Mouse (Mus musculus) limb, embryonic 11.5 days (tissue): Measurements from ENCODE around the gene Trim67. TPM values are rescaled to one million over a fixed set of nuclear protein-coding genes. Genes with fewer than 3 reads are reported as not detected.
A peak's percentile ranks its signal among the peaks of the same experiment; 100 is the strongest.

ENCODE experiments used
- ATAC-seq: fragments of 200-750 bp; cut with Nextera tagmentation; 2 replicates; pipeline ENCODE4 v1.8.0; 2017; ENCODE audit warnings: low read depth; ENCODE audit not compliant: insufficient number of reproducible peaks, low FRiP score, low TSS enrichment
- DNase-seq: peaks from one replicate; pipeline ENCODE4 v3.0.0-alpha.2; 2015; ENCODE audit warnings: low spot score
- H3K27ac ChIP-seq: fragments of 300-500 bp; sonication (generic); replicated peaks from 2 replicates; pipeline ENCODE4 v1.5.1; 2014; ENCODE audit warnings: low read depth, mild to moderate bottlenecking, low read length
- H3K27me3 ChIP-seq: fragments of 300-500 bp; sonication (generic); 2 replicates; pipeline ENCODE4 v1.6.1; 2014; ENCODE audit warnings: mild to moderate bottlenecking, low read length, mixed read lengths; ENCODE audit not compliant: control insufficient read depth, insufficient read depth
- H3K36me3 ChIP-seq: fragments of 300-500 bp; sonication (generic); 2 replicates; pipeline ENCODE4 v1.6.1; 2014; ENCODE audit warnings: mild to moderate bottlenecking, low read length, moderate library complexity, mixed read lengths; ENCODE audit not compliant: control insufficient read depth, insufficient read depth
- H3K4me1 ChIP-seq: fragments of 300-500 bp; sonication (generic); 2 replicates; pipeline ENCODE4 v1.6.1; 2014; ENCODE audit warnings: low read length, mixed read lengths; ENCODE audit not compliant: control insufficient read depth, insufficient read depth
- H3K4me2 ChIP-seq: fragments of 300-500 bp; sonication (generic); 2 replicates; pipeline ENCODE4 v1.6.1; 2014; ENCODE audit warnings: low read depth, mild to moderate bottlenecking, moderate library complexity; ENCODE audit not compliant: severe bottlenecking
- H3K4me3 ChIP-seq: fragments of 300-500 bp; sonication (generic); 2 replicates; pipeline ENCODE4 v1.5.1; 2014; ENCODE audit warnings: low read depth, low read length
- H3K9ac ChIP-seq: fragments of 300-500 bp; sonication (generic); 2 replicates; pipeline ENCODE4 v1.6.1; 2014; ENCODE audit warnings: mild to moderate bottlenecking, low read length
- H3K9me3 ChIP-seq: fragments of 300-500 bp; sonication (generic); 2 replicates; pipeline ENCODE4 v1.6.1; 2016; ENCODE audit warnings: low read length; ENCODE audit not compliant: control insufficient read depth
- WGBS: fragments of 180-500 bp; shearing (Covaris S2); extraction: QIAGEN DNeasy Blood & Tissue Kit; methylation state at CpG from one replicate; pipeline ENCODE4 v1.1.7; 2014; 5-methylcytosine and 5-hydroxymethylcytosine counted together
- polyA plus RNA-seq: library from polyadenylated mRNA; unstranded; fragments of >200 nt; fragmentation: Nextera tagmentation; extraction: Ambion mirVana; gene quantifications from 2 replicates; pipeline ENCODE4 v1.2.1, GENCODE M21; 2014

The Trim67 gene
- polyA plus RNA-seq, 1 experiment from 2014 or later: 0.01 TPM

DNA sequence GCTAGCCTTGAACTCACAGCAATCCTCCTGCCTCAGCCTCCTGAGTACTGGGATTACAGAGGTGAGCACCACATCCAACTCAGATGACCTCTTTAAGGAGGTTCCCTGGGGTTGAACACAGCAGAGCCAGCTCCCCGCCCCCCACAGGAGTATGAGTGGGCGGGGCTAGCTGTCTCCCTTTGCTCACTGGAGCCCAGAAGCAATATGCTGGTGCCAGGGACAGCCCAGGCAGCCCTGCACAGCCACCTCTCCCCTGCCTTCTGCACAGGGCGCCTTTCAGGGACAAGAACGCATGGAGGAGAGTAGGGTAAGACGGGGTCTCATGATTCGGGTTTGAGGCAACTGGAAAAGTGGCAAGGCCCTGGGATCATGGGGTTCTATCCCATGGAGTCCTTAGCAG, 38.6 kb downstream of the Trim67 start:
- Histone ChIP-seq H3K27ac (no peak overlapping the region), H3K9ac (no peak overlapping the region), H3K4me1 (0 out of 2 replicates have a peak, but pooled peaks cover 4% of the 10 kb centered on the region), H3K4me3 (no peak overlapping the region), H3K27me3 (no peaks in the 10 kb centered on the region), H3K9me3 (no peaks in the 10 kb centered on the region), H3K4me2 (no peak overlapping the region), H3K36me3 (no peaks in the 10 kb centered on the region)
- WGBS: 66% methylated on average over 6 of the region's 6 CpGs
- no peak for DNase-seq
- ATAC-seq: no peak

DNA sequence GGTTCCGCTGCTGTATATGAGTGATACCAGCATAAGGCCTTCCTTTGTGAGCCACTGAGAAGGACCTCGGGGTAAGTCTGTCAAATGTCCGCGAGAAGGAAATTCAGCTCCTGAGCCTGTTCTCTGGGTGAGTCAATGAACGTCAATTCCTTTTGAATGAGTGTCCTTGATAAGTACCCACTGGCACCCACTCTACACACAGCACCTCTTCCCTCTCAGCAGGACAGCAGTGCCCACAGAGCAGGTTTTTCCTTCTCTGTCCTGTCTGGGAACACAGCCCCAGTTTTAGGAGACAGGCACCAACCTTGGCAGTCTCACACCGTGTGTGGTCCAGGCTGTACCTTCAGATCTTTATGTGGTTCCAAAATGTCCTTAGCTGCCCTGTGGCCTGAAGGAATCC, 39.0 kb downstream of the Trim67 start:
- no peak overlapping the region for H3K4me3 ChIP-seq
- H3K36me3 ChIP-seq: no peaks in the 10 kb centered on the region
- H3K27ac ChIP-seq: no peak overlapping the region
- no peak for DNase-seq
- no peak overlapping the region for H3K4me2 ChIP-seq
- no peak overlapping the region for H3K9ac ChIP-seq
- 0 out of 2 replicates have a peak, but pooled peaks cover 4% of the 10 kb centered on the region for H3K4me1 ChIP-seq
- no peak for ATAC-seq
- H3K9me3 ChIP-seq: no peaks in the 10 kb centered on the region
- no peaks in the 10 kb centered on the region for H3K27me3 ChIP-seq
- WGBS: 90% methylated on average over 6 of the region's 6 CpGs

DNA sequence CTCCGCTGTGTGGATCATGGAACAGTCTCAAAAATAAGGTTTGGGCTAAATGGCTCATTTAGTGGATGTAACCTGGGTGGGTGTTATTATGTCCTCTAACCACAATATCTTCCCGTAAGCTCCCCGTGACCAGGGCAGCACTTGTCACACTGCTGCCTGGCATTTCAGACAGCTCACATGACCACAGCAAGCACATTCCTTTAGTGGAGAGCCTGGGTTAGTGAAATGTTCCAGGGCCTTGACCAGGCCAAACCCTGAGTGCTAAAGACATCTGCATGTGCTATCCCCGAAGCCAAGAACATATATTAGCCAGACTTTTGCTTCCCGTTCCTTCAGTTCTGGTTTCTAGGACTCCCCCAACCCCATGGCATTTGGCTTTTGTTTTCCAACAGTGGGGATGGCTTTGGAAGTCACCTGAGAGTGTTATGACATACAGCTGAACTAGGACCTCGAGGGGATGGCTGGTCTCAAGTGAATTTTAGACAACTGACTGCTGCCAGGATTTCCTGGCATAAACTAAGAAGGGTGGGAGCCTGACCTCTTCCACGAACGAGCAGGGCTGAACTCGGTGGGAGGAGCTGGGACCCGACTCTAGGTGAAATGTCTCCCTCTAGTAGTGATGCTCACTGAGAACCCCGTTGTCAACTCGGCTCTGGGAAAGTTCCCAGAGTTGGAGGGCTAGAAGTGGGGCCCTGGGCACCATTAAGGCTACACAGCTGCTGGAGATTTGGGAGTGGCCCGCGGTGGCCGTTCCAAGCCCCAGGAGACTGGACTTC, 40.7 kb downstream of the Trim67 start:
- Histone ChIP-seq H3K9ac (no peak overlapping the region), H3K27me3 (no peaks in the 10 kb centered on the region), H3K4me1 (0 out of 2 replicates have a peak, but pooled peaks cover 4% of the 10 kb centered on the region), H3K4me2 (peak overlapping the region; percentile 25; the same call in 1 of the 2 replicates), H3K4me3 (no peak overlapping the region), H3K9me3 (no peaks in the 10 kb centered on the region), H3K36me3 (peaks cover 7% of the 10 kb centered on the region; the same call in 1 of the 2 replicates), H3K27ac (no peak overlapping the region; the same call in 1 of the 2 replicates)
- no peak for DNase-seq
- no peak for ATAC-seq
- 39% methylated on average over 15 of the region's 15 CpGs for WGBS

DNA sequence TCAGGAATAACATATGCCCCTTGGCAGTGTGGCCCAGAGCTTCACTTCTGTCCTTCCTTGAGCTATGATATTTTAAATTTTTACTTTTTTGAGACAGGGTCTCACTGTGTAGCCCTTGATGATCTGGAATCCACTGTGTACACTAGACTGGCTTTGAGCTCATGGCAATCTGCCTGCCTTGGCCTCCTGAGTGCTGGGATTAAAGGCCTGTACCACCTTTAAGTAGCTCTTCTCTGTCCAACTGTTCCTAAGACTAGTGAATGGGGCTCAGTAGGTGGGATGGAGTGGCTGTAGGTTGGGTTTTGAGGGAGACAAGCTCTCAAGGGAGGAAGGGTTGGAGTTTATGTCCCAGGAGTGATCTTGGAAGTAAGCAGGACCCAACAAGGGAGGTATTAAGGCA, 43.0 kb downstream of the Trim67 start:
- H3K4me3 ChIP-seq: no peak overlapping the region
- ATAC-seq (no peak), DNase-seq (no peak)
- no peaks in the 10 kb centered on the region for H3K27me3 ChIP-seq
- H3K9me3 ChIP-seq: no peaks in the 10 kb centered on the region
- 0 out of 2 replicates have a peak, but pooled peaks cover 4% of the 10 kb centered on the region for H3K4me1 ChIP-seq
- H3K4me2 ChIP-seq: no peak overlapping the region
- H3K36me3 ChIP-seq: peaks cover 23% of the 10 kb centered on the region
- H3K27ac ChIP-seq: no peak overlapping the region
- no peak overlapping the region for H3K9ac ChIP-seq

DNA sequence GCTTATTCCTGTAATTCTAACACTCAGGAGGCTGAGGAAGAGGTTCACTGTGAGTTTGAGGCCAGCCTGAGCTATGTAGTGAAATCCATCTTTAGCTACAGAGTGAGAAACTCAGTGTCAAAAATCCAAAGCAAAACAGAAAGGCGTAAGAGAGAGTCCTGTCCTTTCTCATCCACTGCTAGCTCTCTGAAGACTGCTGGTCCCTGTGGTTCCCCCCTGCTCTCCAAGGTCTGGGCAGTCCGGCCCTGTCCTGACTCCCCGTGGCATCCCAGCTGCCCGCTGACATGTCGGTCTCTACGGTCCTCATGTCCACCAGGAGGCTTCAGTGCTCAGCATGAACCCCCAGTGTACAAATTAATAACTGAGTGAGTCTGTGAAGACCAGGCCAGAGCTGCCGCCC, 43.4 kb downstream of the Trim67 start:
- peaks cover 26% of the 10 kb centered on the region for H3K36me3 ChIP-seq
- H3K27ac ChIP-seq: no peak overlapping the region
- no peaks in the 10 kb centered on the region for H3K9me3 ChIP-seq
- 0 out of 2 replicates have a peak, but pooled peaks cover 4% of the 10 kb centered on the region for H3K4me1 ChIP-seq
- DNase-seq (no peak), ATAC-seq (no peak)
- H3K27me3 ChIP-seq: no peaks in the 10 kb centered on the region
- WGBS: 84% methylated on average over 7 of the region's 7 CpGs
- H3K9ac ChIP-seq: no peak overlapping the region
- H3K4me3 ChIP-seq: no peak overlapping the region
- no peak overlapping the region for H3K4me2 ChIP-seq

DNA sequence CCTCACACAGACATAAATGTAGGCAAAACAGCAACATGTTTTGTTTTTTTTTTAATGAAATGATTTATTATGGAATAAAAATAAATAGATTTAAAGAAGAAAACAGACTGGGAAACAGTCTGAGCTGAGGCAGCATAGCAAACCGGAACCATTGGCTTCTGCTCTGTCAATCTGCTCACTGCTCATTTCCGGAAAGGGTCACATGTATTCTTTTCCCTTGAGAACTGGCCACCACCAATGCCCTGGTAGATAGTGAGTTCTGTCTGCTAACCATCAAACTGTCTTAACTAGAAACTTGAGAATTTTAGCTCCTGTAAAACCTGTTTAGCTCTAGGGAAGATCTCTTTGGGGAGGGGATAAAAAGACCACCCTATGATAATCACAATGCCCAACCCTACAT, 44.0 kb downstream of the Trim67 start:
- 0 out of 2 replicates have a peak, but pooled peaks cover 4% of the 10 kb centered on the region for H3K4me1 ChIP-seq
- DNase-seq (no peak), ATAC-seq (no peak)
- H3K4me2 ChIP-seq: no peak overlapping the region
- no peak overlapping the region for H3K4me3 ChIP-seq
- H3K9me3 ChIP-seq: no peaks in the 10 kb centered on the region
- no peak overlapping the region for H3K9ac ChIP-seq
- no peak overlapping the region for H3K27ac ChIP-seq
- H3K36me3 ChIP-seq: peaks cover 26% of the 10 kb centered on the region
- H3K27me3 ChIP-seq: no peaks in the 10 kb centered on the region
- WGBS: 93% methylated on average over 2 of the region's 2 CpGs

DNA sequence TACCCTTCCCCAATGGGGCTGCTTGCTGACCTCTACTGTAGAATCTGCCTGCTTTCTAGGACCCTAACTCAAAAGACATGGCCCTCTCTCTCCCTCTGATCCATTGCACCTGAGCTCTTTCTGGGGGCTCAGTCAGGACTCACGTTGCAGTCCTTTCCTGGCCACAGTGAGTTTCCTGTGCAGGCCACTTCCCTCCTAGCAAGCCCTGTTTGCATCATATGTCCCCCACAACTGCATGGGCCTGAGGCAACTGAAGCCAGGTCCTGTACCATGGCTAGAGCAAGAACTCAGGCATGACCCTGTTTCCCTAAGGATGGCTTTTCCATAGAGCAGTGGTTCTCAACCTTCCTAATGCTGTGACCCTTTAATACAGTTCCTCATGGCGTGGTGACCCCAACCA, 45.1 kb downstream of the Trim67 start:
- DNase-seq: no peak
- ATAC-seq: no peak
- WGBS: 83% methylated on average over 2 of the region's 2 CpGs

DNA sequence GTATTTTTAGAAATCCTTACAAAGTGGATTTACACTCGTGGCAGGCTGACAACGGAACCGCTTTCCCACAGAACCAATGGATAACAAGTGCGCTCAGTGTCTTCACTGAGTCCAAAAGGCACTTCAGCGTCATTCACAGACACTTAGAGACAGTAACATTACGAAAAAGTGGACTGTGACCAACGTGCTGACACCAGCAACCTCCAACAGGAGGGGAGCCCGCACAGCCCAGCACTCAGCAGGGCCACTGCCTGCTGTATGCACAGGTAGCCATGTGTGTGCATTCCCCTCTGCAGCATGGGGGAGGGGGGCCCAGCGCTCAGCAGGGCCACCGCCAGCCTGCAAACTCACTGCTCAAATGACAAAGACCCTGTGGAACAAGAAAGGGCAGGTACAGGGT, 46.5 kb downstream of the Trim67 start:
- H3K9me3 ChIP-seq: no peaks in the 10 kb centered on the region
- WGBS: 89% methylated on average over 10 of the region's 10 CpGs
- peaks cover 26% of the 10 kb centered on the region for H3K36me3 ChIP-seq
- no peak overlapping the region for H3K4me3 ChIP-seq
- ATAC-seq (no peak), DNase-seq (no peak)
- H3K27ac ChIP-seq: no peak overlapping the region
- H3K27me3 ChIP-seq: no peaks in the 10 kb centered on the region
- no peak overlapping the region for H3K4me2 ChIP-seq
- no peaks in the 10 kb centered on the region for H3K4me1 ChIP-seq
- no peak overlapping the region for H3K9ac ChIP-seq

More for the DNA sequence above, 45.1 kb downstream of the Trim67 start:
- 0 out of 2 replicates have a peak, but pooled peaks cover 4% of the 10 kb centered on the region for H3K4me1 ChIP-seq
- H3K27ac ChIP-seq: no peak overlapping the region
- H3K4me2 ChIP-seq: no peak overlapping the region
- no peak overlapping the region for H3K4me3 ChIP-seq
- H3K9ac ChIP-seq: no peak overlapping the region
- H3K9me3 ChIP-seq: no peaks in the 10 kb centered on the region
- H3K36me3 ChIP-seq: peaks cover 26% of the 10 kb centered on the region
- no peaks in the 10 kb centered on the region for H3K27me3 ChIP-seq
